Mouse (Mus musculus): ENCODE data around the gene Cdan1. TPM values are rescaled to one million over a fixed set of nuclear protein-coding genes. Genes with fewer than 3 reads are reported as not detected.

Cdan1 gene
- polyA plus RNA-seq, 1 experiment from 2014 or later: 8.8 TPM

DNA sequence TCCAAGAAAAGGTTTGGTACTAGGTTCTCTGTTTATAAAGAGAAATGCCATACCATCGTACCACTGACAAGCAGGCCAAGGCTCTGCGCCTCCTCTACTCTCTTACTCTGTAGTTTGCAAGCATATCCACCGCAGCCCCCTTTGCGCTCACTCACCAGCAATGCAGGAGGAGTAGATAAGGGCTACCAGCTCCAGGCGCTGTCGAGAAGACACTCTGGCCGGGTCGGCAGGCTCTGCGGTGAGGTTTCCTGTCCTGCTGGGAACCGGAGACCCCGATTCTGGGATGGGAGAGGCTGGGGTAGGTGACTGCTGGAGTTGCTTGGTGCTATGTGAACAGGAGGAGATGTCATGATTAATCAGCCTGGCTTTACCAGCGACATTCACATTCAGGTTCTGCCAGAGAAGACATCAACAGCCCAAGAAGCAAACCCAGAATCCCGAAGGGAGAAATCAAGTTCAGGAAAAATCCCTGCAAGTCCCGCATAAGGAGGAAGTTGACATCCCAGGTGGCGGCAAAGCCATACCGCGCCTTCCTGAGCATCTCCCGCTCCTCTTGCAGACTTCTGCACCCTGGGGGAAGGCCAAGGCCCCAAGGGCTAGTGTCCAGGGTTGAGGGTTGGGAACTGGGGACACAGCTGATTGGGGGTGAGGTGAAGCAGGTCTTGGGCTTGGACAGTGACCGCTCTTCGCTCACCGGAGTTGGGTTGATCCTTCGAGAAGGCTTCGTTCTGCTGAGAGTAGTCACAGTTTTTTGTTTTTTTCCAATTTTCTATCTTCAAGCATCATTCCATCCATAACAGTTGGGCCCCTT, 119.9 kb downstream of the Cdan1 start:
- Histone ChIP-seq H3K9ac (ENCODE audit: low read length) (peak overlapping the region; percentile 81), H3K4me1 (replicated peaks; ENCODE audit: control insufficient read depth, insufficient read depth, low read length) (peaks cover 20% of the 10 kb centered on the region), H3K27me3 (replicated peaks; ENCODE audit: control insufficient read depth, insufficient read depth, low read length) (no peaks in the 10 kb centered on the region), H3K4me3 (ENCODE audit: low read depth, low read length) (peak overlapping the region; percentile 90), H3K36me3 (ENCODE audit: control insufficient read depth, insufficient read depth, low read length) (peaks cover 39% of the 10 kb centered on the region), H3K27ac (ENCODE audit: low read depth) (peak overlapping the region; percentile 92; the same call in 1 of the 2 replicates), H3K4me2 (ENCODE audit: low read length) (peak overlapping the region; percentile 98), H3K9me3 (ENCODE audit: control insufficient read depth, low read length) (no peaks in the 10 kb centered on the region)
- peak; percentile 64 for DNase-seq (ENCODE audit: low spot score)
- 5% methylated on average over 23 of the region's 23 CpGs for WGBS
- no peak for ATAC-seq (replicated peaks; ENCODE audit: low FRiP score, low TSS enrichment, low read depth)

DNA sequence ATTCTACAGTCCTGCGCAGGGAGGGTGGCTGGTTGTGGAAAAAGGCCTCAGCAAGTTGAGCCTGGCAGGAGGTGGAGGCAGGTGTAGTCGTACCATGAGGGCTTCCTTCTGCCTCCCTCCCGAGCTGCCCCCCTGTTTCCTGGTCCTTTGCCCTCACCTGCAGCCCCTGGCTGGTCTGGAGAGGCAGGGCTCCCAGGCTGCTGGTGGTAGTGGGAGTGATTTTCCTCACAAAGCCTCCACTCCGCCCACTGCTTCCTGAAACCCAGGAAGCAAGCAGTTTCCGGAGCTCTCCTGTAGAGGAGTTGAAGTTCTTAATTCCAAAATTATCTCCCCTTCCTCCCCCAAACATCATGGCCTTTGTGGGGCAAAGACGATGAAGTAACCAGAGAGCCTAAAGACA, 125.8 kb downstream of the Cdan1 start:
- no peak overlapping the region for H3K27ac ChIP-seq (ENCODE audit: low read depth)
- H3K4me3 ChIP-seq (ENCODE audit: low read depth, low read length): no peak overlapping the region
- no peaks in the 10 kb centered on the region for H3K9me3 ChIP-seq (ENCODE audit: control insufficient read depth, low read length)
- H3K9ac ChIP-seq (ENCODE audit: low read length): no peak overlapping the region
- H3K4me2 ChIP-seq (ENCODE audit: low read length): no peak overlapping the region
- H3K4me1 ChIP-seq (replicated peaks; ENCODE audit: control insufficient read depth, insufficient read depth, low read length): peaks cover 7% of the 10 kb centered on the region
- ATAC-seq (replicated peaks; ENCODE audit: low FRiP score, low TSS enrichment, low read depth) (no peak), DNase-seq (ENCODE audit: low spot score) (no peak)
- 80% methylated on average over 6 of the region's 6 CpGs for WGBS
- peaks cover 97% of the 10 kb centered on the region for H3K36me3 ChIP-seq (ENCODE audit: control insufficient read depth, insufficient read depth, low read length)
- no peaks in the 10 kb centered on the region for H3K27me3 ChIP-seq (replicated peaks; ENCODE audit: control insufficient read depth, insufficient read depth, low read length)

DNA sequence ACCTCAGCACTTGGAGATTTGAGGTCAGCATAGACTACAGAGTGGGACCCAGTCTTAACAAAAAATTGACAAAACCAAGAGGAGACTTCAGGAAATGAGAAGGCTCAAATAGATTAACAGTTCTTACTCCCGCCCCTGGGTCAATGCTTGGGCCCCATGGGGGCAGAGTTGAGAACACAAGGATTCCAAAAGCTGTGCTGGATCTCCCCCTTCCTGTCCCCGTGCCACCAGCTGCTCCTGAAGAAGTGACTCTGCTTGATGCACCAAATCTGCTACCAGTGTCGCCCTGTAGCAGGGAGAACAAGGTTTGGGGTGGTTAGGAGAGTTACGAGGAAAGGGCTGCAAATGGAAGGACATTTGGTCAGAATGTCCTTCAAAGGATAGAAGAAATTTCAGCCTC, 126.3 kb downstream of the Cdan1 start:
- DNase-seq (ENCODE audit: low spot score) (no peak), ATAC-seq (replicated peaks; ENCODE audit: low FRiP score, low TSS enrichment, low read depth) (no peak)

DNA sequence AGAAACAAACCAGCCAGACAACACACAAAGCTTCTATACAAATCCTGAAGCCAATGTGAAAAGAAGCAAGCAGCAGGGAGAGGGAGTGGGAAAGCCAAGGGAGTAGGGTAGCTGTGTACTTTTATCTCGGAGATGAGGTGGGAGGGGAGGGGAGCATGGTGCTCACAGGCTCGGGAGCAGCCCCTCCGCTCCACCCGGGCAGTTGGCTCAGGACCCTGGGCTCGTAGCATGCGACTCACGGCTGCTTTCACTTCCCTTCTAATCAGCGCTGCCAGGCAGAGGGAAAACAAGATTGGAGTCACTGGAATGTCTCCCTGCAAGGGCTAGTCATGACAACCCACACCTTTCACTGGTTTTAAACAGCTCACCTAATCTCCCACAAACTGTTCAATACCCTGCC, 127.4 kb downstream of the Cdan1 start:
- Histone ChIP-seq H3K4me2 (ENCODE audit: low read length) (no peak overlapping the region), H3K27ac (ENCODE audit: low read depth) (no peak overlapping the region), H3K4me1 (replicated peaks; ENCODE audit: control insufficient read depth, insufficient read depth, low read length) (no peaks in the 10 kb centered on the region), H3K36me3 (ENCODE audit: control insufficient read depth, insufficient read depth, low read length) (peaks cover 99% of the 10 kb centered on the region), H3K27me3 (replicated peaks; ENCODE audit: control insufficient read depth, insufficient read depth, low read length) (no peaks in the 10 kb centered on the region), H3K9me3 (ENCODE audit: control insufficient read depth, low read length) (no peaks in the 10 kb centered on the region), H3K9ac (ENCODE audit: low read length) (no peak overlapping the region), H3K4me3 (ENCODE audit: low read depth, low read length) (no peak overlapping the region)
- ATAC-seq (replicated peaks; ENCODE audit: low FRiP score, low TSS enrichment, low read depth) (no peak), DNase-seq (ENCODE audit: low spot score) (no peak)
- 75% methylated on average over 8 of the region's 8 CpGs for WGBS

More for the DNA sequence above, 126.3 kb downstream of the Cdan1 start:
- Histone ChIP-seq H3K4me3 (ENCODE audit: low read depth, low read length) (no peak overlapping the region), H3K4me1 (replicated peaks; ENCODE audit: control insufficient read depth, insufficient read depth, low read length) (peaks cover 1% of the 10 kb centered on the region), H3K9me3 (ENCODE audit: control insufficient read depth, low read length) (no peaks in the 10 kb centered on the region), H3K27me3 (replicated peaks; ENCODE audit: control insufficient read depth, insufficient read depth, low read length) (no peaks in the 10 kb centered on the region), H3K36me3 (ENCODE audit: control insufficient read depth, insufficient read depth, low read length) (peaks cover 99% of the 10 kb centered on the region), H3K27ac (ENCODE audit: low read depth) (no peak overlapping the region), H3K4me2 (ENCODE audit: low read length) (no peak overlapping the region), H3K9ac (ENCODE audit: low read length) (no peak overlapping the region)
- 68% methylated on average over 4 of the region's 4 CpGs for WGBS

DNA sequence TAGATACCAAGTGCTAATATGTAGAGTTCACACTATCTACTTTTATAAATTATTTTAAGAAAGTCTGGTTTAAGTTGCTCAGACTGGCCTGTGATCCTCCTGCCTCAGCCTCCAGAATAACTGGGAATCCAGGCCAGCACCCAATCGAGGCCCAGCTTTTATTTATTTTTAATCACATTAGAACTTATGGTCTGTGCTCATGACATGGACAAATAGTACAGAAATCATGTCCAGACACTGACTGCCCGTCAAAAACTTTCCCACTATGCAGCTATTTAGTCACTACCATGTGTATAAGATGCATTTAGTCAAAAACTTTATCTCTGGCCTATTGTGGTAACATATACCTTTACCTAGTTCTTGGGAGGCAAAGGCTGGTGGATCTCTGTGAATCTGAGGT, 128.0 kb downstream of the Cdan1 start:
- Histone ChIP-seq H3K4me1 (replicated peaks; ENCODE audit: control insufficient read depth, insufficient read depth, low read length) (no peaks in the 10 kb centered on the region), H3K4me3 (ENCODE audit: low read depth, low read length) (no peak overlapping the region), H3K9ac (ENCODE audit: low read length) (no peak overlapping the region), H3K36me3 (ENCODE audit: control insufficient read depth, insufficient read depth, low read length) (peaks cover 99% of the 10 kb centered on the region), H3K4me2 (ENCODE audit: low read length) (no peak overlapping the region), H3K9me3 (ENCODE audit: control insufficient read depth, low read length) (no peaks in the 10 kb centered on the region), H3K27ac (ENCODE audit: low read depth) (no peak overlapping the region), H3K27me3 (replicated peaks; ENCODE audit: control insufficient read depth, insufficient read depth, low read length) (no peaks in the 10 kb centered on the region)
- WGBS: 88% methylated on average over 2 of the region's 2 CpGs
- ATAC-seq (replicated peaks; ENCODE audit: low FRiP score, low TSS enrichment, low read depth) (no peak), DNase-seq (ENCODE audit: low spot score) (no peak)

DNA sequence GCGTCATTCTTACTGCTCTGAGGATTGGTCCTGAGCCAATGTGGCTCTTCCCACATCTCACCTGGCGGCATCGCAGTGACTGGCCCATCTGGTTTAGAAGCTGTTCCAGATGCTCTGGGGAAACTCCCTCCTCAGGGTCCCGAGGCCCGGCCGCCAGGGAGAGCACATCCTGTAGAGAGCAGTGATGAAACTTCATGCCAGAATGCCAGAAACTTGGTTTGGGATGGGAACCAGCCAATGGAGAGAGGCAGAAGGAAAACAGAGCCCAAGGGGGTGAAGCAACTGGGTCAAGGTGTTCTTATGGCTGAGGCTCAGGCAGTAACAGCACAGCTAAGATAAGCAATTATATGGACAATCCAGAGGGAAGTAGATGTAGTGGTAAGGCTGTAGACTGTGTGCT, 129.1 kb downstream of the Cdan1 start:
- 95% methylated on average over 6 of the region's 6 CpGs for WGBS
- no peak overlapping the region for H3K9ac ChIP-seq (ENCODE audit: low read length)
- no peaks in the 10 kb centered on the region for H3K4me1 ChIP-seq (replicated peaks; ENCODE audit: control insufficient read depth, insufficient read depth, low read length)
- DNase-seq (ENCODE audit: low spot score) (no peak), ATAC-seq (replicated peaks; ENCODE audit: low FRiP score, low TSS enrichment, low read depth) (no peak)
- H3K4me2 ChIP-seq (ENCODE audit: low read length): no peak overlapping the region
- no peaks in the 10 kb centered on the region for H3K9me3 ChIP-seq (ENCODE audit: control insufficient read depth, low read length)
- no peak overlapping the region for H3K27ac ChIP-seq (ENCODE audit: low read depth)
- peaks cover 98% of the 10 kb centered on the region for H3K36me3 ChIP-seq (ENCODE audit: control insufficient read depth, insufficient read depth, low read length)
- H3K27me3 ChIP-seq (replicated peaks; ENCODE audit: control insufficient read depth, insufficient read depth, low read length): no peaks in the 10 kb centered on the region
- no peak overlapping the region for H3K4me3 ChIP-seq (ENCODE audit: low read depth, low read length)

DNA sequence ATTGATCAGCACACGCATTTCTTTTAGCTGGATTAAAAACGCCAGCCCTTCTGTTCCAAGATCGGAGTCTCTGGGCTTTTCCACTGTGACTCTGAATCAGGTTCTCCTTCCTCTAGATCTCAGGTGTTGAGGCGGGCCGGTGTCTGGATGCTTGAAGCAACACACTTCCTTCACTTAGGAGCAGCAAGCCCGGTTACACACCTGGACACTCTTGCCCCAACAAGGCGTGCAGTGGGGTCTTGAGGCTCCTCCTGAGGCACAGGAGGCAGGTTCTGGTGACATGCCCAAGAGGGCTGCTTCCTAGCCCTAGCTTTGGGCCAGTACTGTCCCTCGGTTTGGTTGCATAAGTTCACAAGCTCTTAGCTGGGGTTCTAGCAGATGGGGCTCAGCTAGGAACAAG, 131.4 kb downstream of the Cdan1 start:
- Histone ChIP-seq H3K27me3 (replicated peaks; ENCODE audit: control insufficient read depth, insufficient read depth, low read length) (no peaks in the 10 kb centered on the region), H3K4me2 (ENCODE audit: low read length) (no peak overlapping the region), H3K9me3 (ENCODE audit: control insufficient read depth, low read length) (no peaks in the 10 kb centered on the region), H3K4me1 (replicated peaks; ENCODE audit: control insufficient read depth, insufficient read depth, low read length) (no peaks in the 10 kb centered on the region), H3K27ac (ENCODE audit: low read depth) (no peak overlapping the region), H3K36me3 (ENCODE audit: control insufficient read depth, insufficient read depth, low read length) (peaks cover 96% of the 10 kb centered on the region), H3K9ac (ENCODE audit: low read length) (no peak overlapping the region), H3K4me3 (ENCODE audit: low read depth, low read length) (no peak overlapping the region)
- DNase-seq (ENCODE audit: low spot score) (no peak), ATAC-seq (replicated peaks; ENCODE audit: low FRiP score, low TSS enrichment, low read depth) (no peak)
- WGBS: 95% methylated on average over 8 of the region's 8 CpGs

DNA sequence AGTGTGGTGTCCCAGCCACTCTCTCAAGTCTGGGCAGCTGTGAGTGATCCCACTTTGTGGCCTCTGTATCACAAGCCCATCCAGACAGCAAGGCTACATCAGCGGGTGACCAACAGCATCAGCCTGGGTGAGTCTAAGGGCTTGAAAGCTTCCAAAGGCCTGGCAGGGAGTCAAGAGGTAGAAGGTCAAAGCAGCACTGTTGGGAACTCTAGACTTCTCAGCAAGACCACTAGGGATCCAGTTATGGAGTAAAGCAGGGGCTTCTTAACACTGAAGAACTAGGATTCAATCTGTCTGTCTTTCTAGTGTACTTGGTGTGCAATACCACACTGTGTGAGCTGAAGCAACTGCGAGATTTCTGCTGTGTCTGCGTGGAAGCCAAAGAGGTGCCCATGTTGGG, 136.5 kb downstream of the Cdan1 start:
- DNase-seq (ENCODE audit: low spot score) (no peak), ATAC-seq (replicated peaks; ENCODE audit: low FRiP score, low TSS enrichment, low read depth) (no peak)
- Histone ChIP-seq H3K4me1 (replicated peaks; ENCODE audit: control insufficient read depth, insufficient read depth, low read length) (no peaks in the 10 kb centered on the region), H3K4me2 (ENCODE audit: low read length) (no peak overlapping the region), H3K27ac (ENCODE audit: low read depth) (no peak overlapping the region), H3K9me3 (ENCODE audit: control insufficient read depth, low read length) (no peaks in the 10 kb centered on the region), H3K27me3 (replicated peaks; ENCODE audit: control insufficient read depth, insufficient read depth, low read length) (no peaks in the 10 kb centered on the region), H3K4me3 (ENCODE audit: low read depth, low read length) (no peak overlapping the region), H3K9ac (ENCODE audit: low read length) (no peak overlapping the region), H3K36me3 (ENCODE audit: control insufficient read depth, insufficient read depth, low read length) (peaks cover 66% of the 10 kb centered on the region)
- WGBS: 94% methylated on average over 3 of the region's 3 CpGs

DNA sequence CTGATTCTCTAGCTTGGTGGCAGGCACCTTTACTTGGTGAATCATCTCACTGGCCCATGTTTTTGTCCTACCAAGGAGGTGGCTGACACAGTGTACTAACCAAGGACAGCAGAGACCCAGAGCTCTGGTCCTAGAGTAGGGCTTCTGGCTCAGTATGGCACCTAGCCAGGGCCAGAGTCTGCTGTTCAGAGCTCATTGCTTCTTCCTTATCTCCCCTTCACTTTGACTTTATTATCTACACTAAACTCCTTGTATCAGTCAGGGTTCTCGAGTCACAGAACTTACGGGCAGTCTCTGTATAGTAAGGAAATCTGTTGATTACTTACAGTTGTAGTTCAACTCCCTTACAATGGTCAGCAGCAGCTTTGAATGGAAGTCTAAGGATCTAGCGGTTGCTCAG, 139.0 kb downstream of the Cdan1 start:
- Histone ChIP-seq H3K36me3 (ENCODE audit: control insufficient read depth, insufficient read depth, low read length) (peaks cover 44% of the 10 kb centered on the region), H3K9ac (ENCODE audit: low read length) (no peak overlapping the region), H3K9me3 (ENCODE audit: control insufficient read depth, low read length) (no peaks in the 10 kb centered on the region), H3K4me1 (replicated peaks; ENCODE audit: control insufficient read depth, insufficient read depth, low read length) (no peaks in the 10 kb centered on the region), H3K27me3 (replicated peaks; ENCODE audit: control insufficient read depth, insufficient read depth, low read length) (no peaks in the 10 kb centered on the region), H3K4me2 (ENCODE audit: low read length) (no peak overlapping the region), H3K4me3 (ENCODE audit: low read depth, low read length) (no peak overlapping the region), H3K27ac (ENCODE audit: low read depth) (no peak overlapping the region)
- ATAC-seq (replicated peaks; ENCODE audit: low FRiP score, low TSS enrichment, low read depth): no peak
- DNase-seq (ENCODE audit: low spot score): no peak
- 86% methylated on average over 3 of the region's 3 CpGs for WGBS

Data from intestine, embryonic 14.5 days (tissue).